Mouse (Mus musculus) liver, postnatal 0 days (tissue): ENCODE results near the gene Nrxn1. TPM values are rescaled to one million over a fixed set of nuclear protein-coding genes. Genes with fewer than 3 reads are reported as not detected.
A peak's percentile ranks its signal among the peaks of the same experiment; 100 is the strongest.

Source experiments
- ATAC-seq: fragments of 200-750 bp; cut with Nextera tagmentation; 2 replicates; pipeline ENCODE4 v1.8.0; 2017; ENCODE audit warnings: mild to moderate bottlenecking, moderate library complexity
- DNase-seq: peaks from one replicate; pipeline ENCODE4 v3.0.0-alpha.2; 2016
- H3K27ac ChIP-seq: fragments of 300-500 bp; sonication (generic); 2 replicates; pipeline ENCODE4 v1.5.1; 2014; ENCODE audit warnings: antibody characterized with exemption, moderate library complexity, mild to moderate bottlenecking, low read depth
- H3K27me3 ChIP-seq: fragments of 300-500 bp; sonication (generic); 2 replicates; pipeline ENCODE4 v1.6.1; 2014; ENCODE audit warnings: low read length, control low read depth, mixed read lengths; ENCODE audit not compliant: insufficient read depth
- H3K36me3 ChIP-seq: fragments of 300-500 bp; sonication (generic); replicated peaks from 2 replicates; pipeline ENCODE4 v1.6.1; 2014; ENCODE audit warnings: mild to moderate bottlenecking, control low read depth, low read length, moderate library complexity, mixed read lengths; ENCODE audit not compliant: insufficient read depth
- H3K4me1 ChIP-seq: fragments of 300-500 bp; sonication (generic); 2 replicates; pipeline ENCODE4 v1.6.1; 2014; ENCODE audit warnings: antibody characterized with exemption, mild to moderate bottlenecking, control low read depth; ENCODE audit not compliant: insufficient read depth
- H3K4me2 ChIP-seq: fragments of 300-500 bp; sonication (generic); 2 replicates; pipeline ENCODE4 v1.6.1; 2014; ENCODE audit warnings: low read depth, mild to moderate bottlenecking, low read length, moderate library complexity, mixed read lengths
- H3K4me3 ChIP-seq: fragments of 300-500 bp; sonication (generic); 2 replicates; pipeline ENCODE4 v1.5.1; 2014; ENCODE audit warnings: low read depth, low read length
- H3K9ac ChIP-seq: fragments of 300-500 bp; sonication (generic); replicated peaks from 2 replicates; pipeline ENCODE4 v1.6.1; 2014; ENCODE audit warnings: mild to moderate bottlenecking, moderate library complexity
- H3K9me3 ChIP-seq: fragments of 300-500 bp; sonication (generic); 2 replicates; pipeline ENCODE4 v1.6.1; 2016; ENCODE audit warnings: mild to moderate bottlenecking, control low read depth, low read length, mixed read lengths
- CTCF ChIP-seq: sonication (generic); IDR thresholded peaks from 2 replicates; pipeline ENCODE4 v1.5.1; 2016; ENCODE audit warnings: antibody characterized with exemption, low read depth
- EP300 ChIP-seq: IDR thresholded peaks from 2 replicates; pipeline ENCODE4 v1.6.1; 2016; ENCODE audit warnings: antibody characterized with exemption, low read depth, mild to moderate bottlenecking
- WGBS: fragments of 180-500 bp; shearing (Covaris S2); extraction: QIAGEN DNeasy Blood & Tissue Kit; methylation state at CpG from one replicate; pipeline ENCODE4 v1.1.7; 2014; ENCODE audit not compliant: insufficient replicate concordance; 5-methylcytosine and 5-hydroxymethylcytosine counted together
- polyA plus RNA-seq: library from polyadenylated mRNA; unstranded; fragments of >200 nt; fragmentation: Nextera tagmentation; extraction: Ambion mirVana; gene quantifications from 2 replicates; pipeline ENCODE4 v1.2.1, GENCODE M21; 2015

Gene Nrxn1
- polyA plus RNA-seq, 1 experiment from 2014 or later: 0.41 TPM

DNA sequence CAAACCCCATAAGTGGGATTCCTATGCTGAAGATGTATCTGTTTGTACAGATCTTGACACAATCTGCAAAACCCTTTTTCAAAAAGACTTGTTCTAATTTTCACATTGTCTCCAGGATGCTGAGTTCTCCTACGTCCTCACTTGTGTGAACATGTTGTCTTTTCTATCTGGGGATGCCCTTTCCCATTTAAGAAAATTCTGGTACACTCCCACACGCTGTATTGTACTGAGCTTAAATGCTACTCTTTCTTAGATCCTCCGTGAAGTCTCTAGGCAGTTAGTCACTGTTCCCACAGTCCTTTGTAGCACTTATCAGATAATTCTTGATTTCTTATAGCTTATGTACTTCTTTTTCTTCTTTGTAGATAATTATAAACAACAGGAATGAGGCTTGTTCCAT lies 997.9 kb downstream of the Nrxn1 start:
- H3K9me3 ChIP-seq: no peaks in the 10 kb centered on the region
- H3K27me3 ChIP-seq: no peaks in the 10 kb centered on the region
- H3K9ac ChIP-seq: no peak overlapping the region
- no peak overlapping the region for H3K4me3 ChIP-seq
- no peaks in the 10 kb centered on the region for H3K36me3 ChIP-seq
- H3K4me2 ChIP-seq: no peak overlapping the region
- 60% methylated on average over 3 of the region's 3 CpGs for WGBS
- H3K27ac ChIP-seq: no peak overlapping the region
- TF ChIP-seq EP300 (no peak), CTCF (no peak)
- ATAC-seq (no peak), DNase-seq (no peak)
- no peaks in the 10 kb centered on the region for H3K4me1 ChIP-seq

- no peaks in the 10 kb centered on the region for H3K9me3 ChIP-seq
- no peaks in the 10 kb centered on the region for H3K27me3 ChIP-seq
- TF ChIP-seq EP300 (no peak), CTCF (no peak)
- 4% methylated on average over 12 of the region's 12 CpGs for WGBS
- no peak overlapping the region for H3K4me3 ChIP-seq
- H3K4me1 ChIP-seq: no peaks in the 10 kb centered on the region
- ATAC-seq (peak; percentile 47), DNase-seq (peak; percentile 15)
- H3K9ac ChIP-seq: no peak overlapping the region
- H3K4me2 ChIP-seq: no peak overlapping the region
- H3K27ac ChIP-seq: no peak overlapping the region
- no peaks in the 10 kb centered on the region for H3K36me3 ChIP-seq
Observed at GRCm38 (mm10) chr17:90088314-90088650, 1004.6 kb downstream of the Nrxn1 start.

GRCm38 (mm10) chr17:90087616-90088313 lies 1005.1 kb downstream of the Nrxn1 start:
- ATAC-seq: no peak
- no peak overlapping the region for H3K9ac ChIP-seq
- H3K4me2 ChIP-seq: no peak overlapping the region
- no peaks in the 10 kb centered on the region for H3K36me3 ChIP-seq
- no peaks in the 10 kb centered on the region for H3K9me3 ChIP-seq
- WGBS: 59% methylated on average over 11 of the region's 11 CpGs
- no peak for DNase-seq
- H3K27me3 ChIP-seq: no peaks in the 10 kb centered on the region
- no peaks in the 10 kb centered on the region for H3K4me1 ChIP-seq
- H3K27ac ChIP-seq: no peak overlapping the region
- H3K4me3 ChIP-seq: no peak overlapping the region
- no peak for TF ChIP-seq EP300
- TF ChIP-seq CTCF: no peak

DNA sequence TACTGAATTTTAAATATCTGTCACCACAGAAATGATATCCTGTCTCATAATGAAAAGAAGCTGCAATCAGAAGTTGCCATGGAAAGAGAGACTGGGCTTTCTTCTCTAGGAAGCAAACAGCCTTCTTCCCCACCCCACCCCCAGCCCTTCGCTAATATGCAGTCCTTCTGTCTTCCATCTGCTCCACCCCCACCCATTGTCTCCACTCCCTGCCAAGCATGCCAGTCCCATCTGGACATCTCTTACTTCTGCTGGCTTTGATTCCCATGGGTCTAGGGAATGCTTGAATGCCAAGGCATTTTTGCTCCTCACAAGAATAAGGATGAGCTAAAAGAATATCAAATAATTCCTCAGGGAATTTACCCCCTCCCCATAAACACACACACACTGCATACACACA lies 1006.0 kb downstream of the Nrxn1 start:
- 29% methylated on average over 1 of the region's 1 CpGs for WGBS
- no peaks in the 10 kb centered on the region for H3K36me3 ChIP-seq
- no peak for DNase-seq

DNA sequence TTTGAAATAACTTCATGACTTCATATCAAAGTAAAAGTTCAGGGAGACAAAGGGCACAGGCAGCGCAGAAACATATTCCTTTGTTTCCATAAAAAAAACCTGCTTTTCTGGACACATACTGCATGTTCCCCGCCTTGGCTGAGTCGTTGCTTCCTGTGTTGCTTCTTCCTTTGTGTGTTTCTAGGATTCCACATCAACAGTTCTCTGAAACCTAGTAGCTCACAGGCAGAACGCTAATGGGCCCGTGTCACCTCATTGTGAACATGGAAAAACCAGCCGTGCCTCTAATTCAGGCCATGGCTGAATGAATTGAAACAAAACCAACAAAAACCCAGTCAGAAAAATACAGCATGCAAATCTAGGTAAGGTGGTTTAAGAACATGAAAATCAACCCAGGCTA lies 1013.9 kb downstream of the Nrxn1 start:
- ATAC-seq: no peak
- 68% methylated on average over 6 of the region's 6 CpGs for WGBS
- no peaks in the 10 kb centered on the region for H3K4me1 ChIP-seq

More for the DNA sequence above, 1006.0 kb downstream of the Nrxn1 start:
- no peaks in the 10 kb centered on the region for H3K27me3 ChIP-seq
- TF ChIP-seq EP300 (no peak), CTCF (no peak)
- H3K4me1 ChIP-seq: no peaks in the 10 kb centered on the region
- H3K4me2 ChIP-seq: no peak overlapping the region
- H3K27ac ChIP-seq: no peak overlapping the region
- no peak overlapping the region for H3K9ac ChIP-seq
- no peak for ATAC-seq
- no peak overlapping the region for H3K4me3 ChIP-seq
- no peaks in the 10 kb centered on the region for H3K9me3 ChIP-seq

GRCm38 (mm10) chr17:90078488-90078887 lies 1014.4 kb downstream of the Nrxn1 start:
- 61% methylated on average over 3 of the region's 3 CpGs for WGBS
- no peaks in the 10 kb centered on the region for H3K36me3 ChIP-seq

More for the DNA sequence above, 1013.9 kb downstream of the Nrxn1 start:
- Histone ChIP-seq H3K9me3 (no peaks in the 10 kb centered on the region), H3K27ac (no peak overlapping the region), H3K36me3 (no peaks in the 10 kb centered on the region), H3K4me3 (no peak overlapping the region), H3K4me2 (no peak overlapping the region), H3K27me3 (no peaks in the 10 kb centered on the region), H3K9ac (no peak overlapping the region)
- no peak for TF ChIP-seq EP300
- TF ChIP-seq CTCF: no peak
- no peak for DNase-seq

More at GRCm38 (mm10) chr17:90078488-90078887, 1014.4 kb downstream of the Nrxn1 start:
- H3K4me2 ChIP-seq: no peak overlapping the region
- H3K4me3 ChIP-seq: no peak overlapping the region
- ATAC-seq (no peak), DNase-seq (no peak)
- no peak overlapping the region for H3K27ac ChIP-seq
- TF ChIP-seq CTCF: no peak
- TF ChIP-seq EP300: no peak
- H3K9ac ChIP-seq: no peak overlapping the region
- H3K9me3 ChIP-seq: no peaks in the 10 kb centered on the region
- no peaks in the 10 kb centered on the region for H3K4me1 ChIP-seq
- no peaks in the 10 kb centered on the region for H3K27me3 ChIP-seq
